Comparison of ENCODE assay signal across 8 mouse cellular contexts in the genomic region with DNA sequence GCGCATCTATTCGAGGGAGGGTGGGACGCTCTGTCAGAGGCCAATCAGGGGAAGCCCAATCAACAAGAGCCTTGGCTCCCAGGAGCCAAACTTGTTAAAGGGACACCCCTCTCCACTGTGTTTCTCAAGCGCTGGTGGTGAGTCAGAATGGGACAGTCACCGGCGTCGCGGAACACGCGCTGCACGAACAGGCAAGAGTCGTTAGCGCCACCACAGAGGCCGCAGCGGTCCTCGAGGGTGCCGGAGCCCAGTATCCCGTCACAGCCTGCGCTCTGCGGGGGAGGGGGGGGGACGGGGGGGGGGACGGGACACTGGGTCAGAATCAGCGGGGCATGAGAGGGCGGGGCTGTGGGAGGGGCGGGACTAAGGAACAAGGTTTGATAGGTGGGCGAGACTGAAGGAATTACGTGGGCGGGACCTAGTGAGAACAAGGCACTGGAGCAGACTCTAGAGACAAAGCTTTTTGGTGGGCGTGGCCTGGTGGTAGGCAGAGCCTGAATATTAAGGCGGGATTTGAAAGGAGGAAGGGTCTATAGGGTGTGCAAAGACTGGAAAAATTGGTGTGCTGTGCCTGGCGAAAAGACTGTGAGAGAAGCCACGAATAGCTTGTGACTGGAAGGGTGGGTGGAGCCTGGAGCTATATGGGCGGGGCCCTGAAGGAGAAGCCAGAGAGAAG. TPM values are rescaled to one million over a fixed set of nuclear protein-coding genes. Genes with fewer than 3 reads are reported as not detected.
DNase-seq lines count a peak whose midpoint lies in the region; ATAC-seq and TF ChIP-seq lines count a peak whose summit lies in the region.

No protein-coding gene starts in this region.

- peak overlapping the region; percentile 0; the same call in 1 of the 2 replicates for H3K9ac ChIP-seq in forebrain, embryonic 13.5 days
- 0 out of 2 replicates have a peak overlapping the region, but pooled peaks have one; percentile 23 for H3K9ac ChIP-seq in intestine, postnatal 0 days (ENCODE audit: low read depth, low read length)
- H3K9ac ChIP-seq in lung, embryonic 16.5 days (ENCODE audit: low read length), result peak overlapping the region; percentile 54
- H3K9ac ChIP-seq in neural tube, embryonic 15.5 days (replicated peaks), result no peak overlapping the region

- peak overlapping the region; percentile 53 for H3K4me2 ChIP-seq in forebrain, embryonic 13.5 days
- peak overlapping the region; percentile 61 for H3K4me2 ChIP-seq in intestine, postnatal 0 days (replicated peaks; ENCODE audit: low read depth)
- peak overlapping the region; percentile 55 for H3K4me2 ChIP-seq in lung, embryonic 16.5 days (ENCODE audit: low read depth, low read length)
- peak overlapping the region; percentile 60 for H3K4me2 ChIP-seq in neural tube, embryonic 15.5 days

- H3K27ac ChIP-seq in forebrain, embryonic 13.5 days, result no peak overlapping the region
- no peak overlapping the region for H3K27ac ChIP-seq in intestine, postnatal 0 days (ENCODE audit: low read depth, low read length)
- H3K27ac ChIP-seq in lung, embryonic 16.5 days (ENCODE audit: low read length), result 0 out of 2 replicates have a peak overlapping the region, but pooled peaks have one; percentile 48
- H3K27ac ChIP-seq in neural tube, embryonic 15.5 days (replicated peaks), result no peak overlapping the region

- ATAC-seq in forebrain, embryonic 13.5 days, result peak; percentile 75
- peak; percentile 7; the same call in 1 of the 2 replicates for ATAC-seq in intestine, postnatal 0 days
- peak; percentile 83 for ATAC-seq in lung, embryonic 16.5 days (ENCODE audit: low read depth)
- peak; percentile 45 for ATAC-seq in neural tube, embryonic 15.5 days (ENCODE audit: low FRiP score)

- WGBS in forebrain, embryonic 13.5 days, result under 1% methylated on average over 28 of the region's 33 CpGs
- 1% methylated on average over 28 of the region's 33 CpGs for WGBS in intestine, postnatal 0 days
- under 1% methylated on average over 30 of the region's 33 CpGs for WGBS in lung, embryonic 16.5 days
- WGBS in neural tube, embryonic 15.5 days, result under 1% methylated on average over 31 of the region's 33 CpGs

- H3K4me3 ChIP-seq in forebrain, embryonic 13.5 days, result peak overlapping the region; percentile 30
- H3K4me3 ChIP-seq in intestine, postnatal 0 days (ENCODE audit: low read depth, low read length), result peak overlapping the region; percentile 27
- H3K4me3 ChIP-seq in lung, embryonic 16.5 days (ENCODE audit: low read length), result peak overlapping the region; percentile 40
- H3K4me3 ChIP-seq in neural tube, embryonic 15.5 days (replicated peaks), result peak overlapping the region; percentile 32

- DNase-seq in cerebellum, adult 9-11 months, result peak; percentile 53
- DNase-seq in cerebellum, adult 11-12 months, result no peak
- DNase-seq in adrenal gland, adult 8-10 months, result peak; percentile 54
- no peak for DNase-seq in cerebellum, adult 11 months

- TF ChIP-seq CTCF in intestine, postnatal 0 days (IDR thresholded peaks at IDR 0.05; ENCODE audit: low read depth), result 0 out of 2 replicates have a peak, but pooled peaks have one; percentile 4

- no peaks in the 10 kb centered on the region for H3K36me3 ChIP-seq in forebrain, embryonic 13.5 days (ENCODE audit: poor library complexity, severe bottlenecking)
- peaks cover 3% of the 10 kb centered on the region; the same call in 1 of the 2 replicates for H3K36me3 ChIP-seq in intestine, postnatal 0 days (ENCODE audit: control insufficient read depth, insufficient read depth)
- H3K36me3 ChIP-seq in lung, embryonic 16.5 days (ENCODE audit: control insufficient read depth, insufficient read depth, low read length), result no peaks in the 10 kb centered on the region
- H3K36me3 ChIP-seq in neural tube, embryonic 15.5 days, result no peaks in the 10 kb centered on the region

- peaks cover 84% of the 10 kb centered on the region for H3K27me3 ChIP-seq in forebrain, embryonic 13.5 days
- peaks cover 19% of the 10 kb centered on the region for H3K27me3 ChIP-seq in intestine, postnatal 0 days (replicated peaks; ENCODE audit: control insufficient read depth, insufficient read depth, low read length)
- H3K27me3 ChIP-seq in lung, embryonic 16.5 days (ENCODE audit: control insufficient read depth, insufficient read depth, low read depth, low read length), result peaks cover 60% of the 10 kb centered on the region
- peaks cover 78% of the 10 kb centered on the region for H3K27me3 ChIP-seq in neural tube, embryonic 15.5 days (replicated peaks)

- no peaks in the 10 kb centered on the region for H3K9me3 ChIP-seq in forebrain, embryonic 13.5 days (replicated peaks)
- H3K9me3 ChIP-seq in intestine, postnatal 0 days (ENCODE audit: control insufficient read depth), result no peaks in the 10 kb centered on the region
- no peaks in the 10 kb centered on the region for H3K9me3 ChIP-seq in lung, embryonic 16.5 days (ENCODE audit: control insufficient read depth, low read length)
- no peaks in the 10 kb centered on the region for H3K9me3 ChIP-seq in neural tube, embryonic 15.5 days (replicated peaks)

- H3K4me1 ChIP-seq in forebrain, embryonic 13.5 days, result peaks cover 28% of the 10 kb centered on the region
- H3K4me1 ChIP-seq in intestine, postnatal 0 days (replicated peaks; ENCODE audit: control insufficient read depth, insufficient read depth, low read length), result peaks cover 23% of the 10 kb centered on the region
- H3K4me1 ChIP-seq in lung, embryonic 16.5 days (replicated peaks; ENCODE audit: control insufficient read depth, insufficient read depth, low read length), result peaks cover 36% of the 10 kb centered on the region
- peaks cover 26% of the 10 kb centered on the region for H3K4me1 ChIP-seq in neural tube, embryonic 15.5 days

RNA-seq across cellular contexts. Expression of a gene that starts 5.3 kb away (rescaled TPM):
- total RNA-seq in adrenal gland, adult 8-10 months (2022), result 10 to 100 TPM in 2 of 4 experiments, 1 to 10 TPM in 2; 9.2 to 11.1 (median 10.3) TPM
- polyA plus RNA-seq in forebrain, embryonic 13.5 days (2015; fragmentation: Nextera tagmentation; extraction: Ambion mirVana), result 0.18 and 0.21 TPM in 2 replicates
- 46.7 and 50.4 TPM in 2 replicates for polyA plus RNA-seq in intestine, postnatal 0 days (2015; fragmentation: Nextera tagmentation; extraction: Ambion mirVana)
- polyA plus RNA-seq in lung, embryonic 16.5 days (2015; fragmentation: Nextera tagmentation; extraction: Ambion mirVana), result 4.1 and 8.3 TPM in 2 replicates
- 1.6 and 3.6 TPM in 2 replicates for polyA plus RNA-seq in neural tube, embryonic 15.5 days (2015; fragmentation: Nextera tagmentation; extraction: Ambion mirVana)

RNA-seq across cellular contexts. Expression of a gene that starts 13.1 kb away (rescaled TPM):
- 1 to 10 TPM; 5.1 to 6.6 (median 5.9) TPM for total RNA-seq in adrenal gland, adult 8-10 months (2022)
- polyA plus RNA-seq in forebrain, embryonic 13.5 days (2015; fragmentation: Nextera tagmentation; extraction: Ambion mirVana), result 2.0 and 3.0 TPM in 2 replicates
- 261 and 282 TPM in 2 replicates for polyA plus RNA-seq in intestine, postnatal 0 days (2015; fragmentation: Nextera tagmentation; extraction: Ambion mirVana)
- 15.6 and 17.0 TPM in 2 replicates for polyA plus RNA-seq in lung, embryonic 16.5 days (2015; fragmentation: Nextera tagmentation; extraction: Ambion mirVana)
- polyA plus RNA-seq in neural tube, embryonic 15.5 days (2015; fragmentation: Nextera tagmentation; extraction: Ambion mirVana), result 4.3 and 7.3 TPM in 2 replicates

RNA-seq across cellular contexts. Expression of a gene that starts 13.4 kb away (rescaled TPM):
- total RNA-seq in adrenal gland, adult 8-10 months (2022), result 1 to 10 TPM in 1 of 4 experiments, under 1 TPM in 3; 0.21 to 1.3 (median 0.41) TPM
- polyA plus RNA-seq in forebrain, embryonic 13.5 days (2015; fragmentation: Nextera tagmentation; extraction: Ambion mirVana), result 0.40 and 0.64 TPM in 2 replicates
- 0.09 and 0.20 TPM in 2 replicates for polyA plus RNA-seq in intestine, postnatal 0 days (2015; fragmentation: Nextera tagmentation; extraction: Ambion mirVana)
- polyA plus RNA-seq in lung, embryonic 16.5 days (2015; fragmentation: Nextera tagmentation; extraction: Ambion mirVana), result 0.48 and 0.52 TPM in 2 replicates
- polyA plus RNA-seq in neural tube, embryonic 15.5 days (2015; fragmentation: Nextera tagmentation; extraction: Ambion mirVana), result 3.9 and 6.1 TPM in 2 replicates

RNA-seq across cellular contexts. Expression of a gene that starts 13.6 kb away (rescaled TPM):
- total RNA-seq in adrenal gland, adult 8-10 months (2022), result 1 to 10 TPM; 3.5 to 8.2 (median 5.8) TPM
- polyA plus RNA-seq in forebrain, embryonic 13.5 days (2015; fragmentation: Nextera tagmentation; extraction: Ambion mirVana), result 2.9 and 3.0 TPM in 2 replicates
- 13.1 and 18.8 TPM in 2 replicates for polyA plus RNA-seq in intestine, postnatal 0 days (2015; fragmentation: Nextera tagmentation; extraction: Ambion mirVana)
- 4.2 and 4.3 TPM in 2 replicates for polyA plus RNA-seq in lung, embryonic 16.5 days (2015; fragmentation: Nextera tagmentation; extraction: Ambion mirVana)
- polyA plus RNA-seq in neural tube, embryonic 15.5 days (2015; fragmentation: Nextera tagmentation; extraction: Ambion mirVana), result 5.6 and 8.2 TPM in 2 replicates

RNA-seq across cellular contexts. Expression of a gene that starts 22.6 kb away (rescaled TPM):
- 10 to 100 TPM; 34.7 to 40.0 (median 35.4) TPM for total RNA-seq in adrenal gland, adult 8-10 months (2022)
- polyA plus RNA-seq in forebrain, embryonic 13.5 days (2015; fragmentation: Nextera tagmentation; extraction: Ambion mirVana), result 42.7 and 43.3 TPM in 2 replicates
- polyA plus RNA-seq in intestine, postnatal 0 days (2015; fragmentation: Nextera tagmentation; extraction: Ambion mirVana), result 85.2 and 87.6 TPM in 2 replicates
- polyA plus RNA-seq in lung, embryonic 16.5 days (2015; fragmentation: Nextera tagmentation; extraction: Ambion mirVana), result 49.2 and 51.8 TPM in 2 replicates
- 26.9 and 36.6 TPM in 2 replicates for polyA plus RNA-seq in neural tube, embryonic 15.5 days (2015; fragmentation: Nextera tagmentation; extraction: Ambion mirVana)

Comparison
In these comparisons a context has a peak if more than half of its experiments do, and no peak if none do; other contexts are left out.
1. DNase-seq: peak in cerebellum, adult 9-11 months (single experiment) and adrenal gland, adult 8-10 months (single experiment); none in cerebellum, adult 11-12 months (single experiment) and cerebellum, adult 11 months (single experiment).
2. ATAC-seq: peak in every context shown above with its lines; median percentile 83 in lung, embryonic 16.5 days; 75 in forebrain, embryonic 13.5 days; 45 in neural tube, embryonic 15.5 days; 7 in intestine, postnatal 0 days.
3. RNA of a gene that starts 13.1 kb away (polyA plus RNA-seq): 261 to 282 TPM in intestine, postnatal 0 days; 15.6 to 17.0 TPM in lung, embryonic 16.5 days, 4.3 to 7.3 TPM in neural tube, embryonic 15.5 days and 2.0 to 3.0 TPM in forebrain, embryonic 13.5 days; every median in the first group is over 10 times any median in the second.
4. Peak in every context shown above with its lines, with median percentiles within 50 percentile points of each other: H3K4me2 ChIP-seq and H3K4me3 ChIP-seq.